Mouse (Mus musculus): ENCODE results near the gene Slc35f3. TPM values are rescaled to one million over a fixed set of nuclear protein-coding genes. Genes with fewer than 3 reads are reported as not detected.
A peak's percentile ranks its signal among the peaks of the same experiment; 100 is the strongest.
"Not testable (repeated sequence)": the region's sequence is repeated elsewhere in the genome, so short reads cannot be mapped to it uniquely, and the experiment has no call there.

The Slc35f3 gene
- total RNA-seq, 2 experiments from 2014 or later = 36.9 to 42.5 TPM

DNA sequence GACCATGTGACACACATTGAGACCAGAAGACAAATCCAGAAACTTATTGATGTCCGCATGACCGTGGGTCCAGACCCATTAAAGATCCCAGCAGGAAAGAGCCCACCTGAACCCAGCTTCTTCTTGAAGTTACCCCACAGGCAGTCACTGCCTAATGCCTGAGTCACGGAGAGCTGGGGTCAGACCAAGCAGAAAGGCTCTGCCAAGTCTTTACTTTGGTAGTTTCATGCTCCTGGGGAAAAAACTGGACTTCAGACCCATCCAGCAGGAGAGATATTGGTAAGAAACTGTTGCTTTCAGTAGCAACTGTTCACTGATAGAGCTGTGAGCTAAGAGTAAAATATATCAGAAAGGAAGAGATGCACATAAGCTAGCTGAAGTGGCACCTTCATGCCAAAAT is 73.5 kb downstream of the Slc35f3 start:
- Histone ChIP-seq H3K4me3 (no peak overlapping the region), H3K27ac (no peak overlapping the region)
- no peak for TF ChIP-seq CTCF (IDR thresholded peaks at IDR 0.05)
- DNase-seq (ENCODE audit: extremely low spot score in 1 of 2, low spot score in 2 of 2) = no peak
- intact Hi-C loops (cut with DNase I) = no loop called here

DNA sequence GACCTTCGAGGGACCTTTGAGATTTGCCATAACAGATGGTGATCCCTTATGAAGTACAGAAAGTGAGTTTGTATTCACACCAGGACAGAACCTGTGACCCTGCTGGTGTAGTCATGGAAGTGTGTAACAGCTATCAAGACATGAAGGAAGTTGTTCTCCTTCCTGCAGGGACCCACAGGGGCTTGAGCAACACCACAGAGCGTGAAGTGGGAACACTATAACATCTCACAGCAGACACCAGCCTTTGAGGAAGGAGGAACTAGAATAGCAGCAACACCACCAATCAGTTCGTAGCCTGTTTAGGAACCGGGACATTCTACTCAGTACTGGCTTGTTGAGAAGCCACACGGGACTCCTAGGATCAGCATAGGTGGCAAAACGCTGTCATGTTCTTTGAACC is 81.2 kb downstream of the Slc35f3 start:
- no peak for DNase-seq (ENCODE audit: extremely low spot score in 1 of 2, low spot score in 2 of 2)
- intact Hi-C loops (cut with DNase I) = no loop called here
- H3K4me3 ChIP-seq = no peak overlapping the region
- TF ChIP-seq CTCF (IDR thresholded peaks at IDR 0.05) = no peak
- no peak overlapping the region for H3K27ac ChIP-seq

DNA sequence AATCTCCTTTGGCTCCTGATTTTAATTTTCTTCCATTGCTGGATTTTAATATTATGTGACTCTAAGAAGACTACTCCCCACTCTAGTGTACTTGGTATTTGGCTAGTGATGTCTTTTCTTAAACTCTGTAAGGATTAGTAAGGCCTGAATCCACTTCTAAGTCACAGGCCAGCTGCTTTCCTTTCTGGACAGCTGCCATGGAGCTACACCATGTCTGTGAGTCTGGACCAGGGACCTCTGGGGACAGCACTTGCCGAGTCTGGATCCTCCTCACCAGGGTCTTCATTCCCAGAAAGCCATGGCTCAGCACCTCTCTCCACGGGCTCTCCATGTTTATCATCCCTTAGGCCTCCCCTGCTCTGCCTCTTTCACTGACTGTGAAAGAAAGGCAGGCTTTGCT is 81.8 kb downstream of the Slc35f3 start:
- no peak for DNase-seq (ENCODE audit: extremely low spot score in 1 of 2, low spot score in 2 of 2)
- TF ChIP-seq CTCF (IDR thresholded peaks at IDR 0.05) = no peak
- no peak overlapping the region for H3K4me3 ChIP-seq
- no peak overlapping the region for H3K27ac ChIP-seq
- intact Hi-C loops (cut with DNase I) = no loop called here

DNA sequence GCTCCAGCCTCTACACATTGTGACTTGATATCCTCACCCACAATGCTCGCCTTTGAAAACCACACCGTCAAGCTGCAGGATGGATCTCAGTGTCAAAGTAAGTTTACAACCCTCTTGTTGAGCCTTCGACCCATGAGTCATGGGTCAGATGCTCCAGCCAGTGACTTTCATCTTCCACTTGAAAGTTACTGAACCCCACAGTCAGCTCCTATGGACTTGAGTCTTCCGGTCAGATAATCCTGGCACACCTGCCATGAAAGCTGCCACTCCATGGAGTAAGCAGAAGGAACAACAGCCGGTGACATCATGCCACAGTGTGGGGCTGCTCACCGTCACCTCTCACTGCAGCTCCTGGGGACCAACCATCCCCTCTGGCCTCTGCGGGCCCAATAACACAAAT is 82.9 kb downstream of the Slc35f3 start:
- DNase-seq (ENCODE audit: extremely low spot score in 1 of 2, low spot score in 2 of 2) = no peak
- no peak for TF ChIP-seq CTCF (IDR thresholded peaks at IDR 0.05)
- intact Hi-C loops (cut with DNase I) = no loop called here
- Histone ChIP-seq H3K4me3 (no peak overlapping the region), H3K27ac (no peak overlapping the region)

DNA sequence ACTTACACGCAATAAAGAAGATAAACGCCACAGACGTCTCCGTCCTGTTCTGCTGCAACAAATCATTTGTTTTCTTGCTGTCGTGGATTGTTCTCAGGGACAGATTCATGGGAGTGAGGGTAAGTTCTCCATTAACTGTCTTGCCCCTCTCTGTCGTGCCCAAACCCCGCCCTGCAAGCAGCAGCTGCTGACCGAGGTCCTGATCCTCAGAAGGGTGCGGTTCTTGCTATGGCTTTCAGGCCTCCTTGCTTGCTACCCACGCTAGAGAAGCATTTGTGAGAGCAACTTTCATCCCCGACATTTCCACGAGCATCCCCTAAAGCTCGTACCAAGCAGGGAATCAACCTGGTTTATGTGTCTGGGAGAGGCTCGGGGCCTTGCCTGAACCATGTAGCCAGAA is 83.9 kb downstream of the Slc35f3 start:
- TF ChIP-seq CTCF (IDR thresholded peaks at IDR 0.05) = no peak
- intact Hi-C loops (cut with DNase I) = loop anchor here (1.0 kb wide), 2 partner anchors 85 to 124 kb away; no protein-coding TSS in a partner anchor
- no peak overlapping the region for H3K27ac ChIP-seq
- no peak for DNase-seq (ENCODE audit: extremely low spot score in 1 of 2, low spot score in 2 of 2)
- H3K4me3 ChIP-seq = no peak overlapping the region

DNA sequence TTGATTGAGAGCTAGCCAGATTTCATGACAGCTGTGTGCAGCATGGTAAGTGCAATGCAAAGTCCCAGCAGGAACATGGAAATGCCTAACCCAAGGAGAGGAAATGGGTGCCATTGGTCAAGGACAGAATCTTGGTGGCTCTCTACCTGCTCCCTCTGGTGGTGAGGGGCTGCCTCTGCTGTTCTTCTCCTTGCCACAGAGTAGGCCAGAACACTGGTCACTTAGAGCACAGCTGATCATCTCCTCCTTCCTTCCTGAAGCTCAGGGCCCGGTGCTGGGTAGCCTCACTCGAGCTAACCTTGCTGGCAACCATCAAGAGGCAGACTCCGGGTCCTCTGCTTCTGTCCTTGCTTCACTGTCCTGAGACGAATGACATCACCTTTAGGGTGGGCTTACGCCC is 84.4 kb downstream of the Slc35f3 start:
- H3K4me3 ChIP-seq = no peak overlapping the region
- intact Hi-C loops (cut with DNase I) = loop anchor here (1.0 kb wide), 2 partner anchors 85 to 124 kb away; no protein-coding TSS in a partner anchor
- peak; percentile 45 to 49 for DNase-seq (ENCODE audit: extremely low spot score in 1 of 2, low spot score in 2 of 2)
- TF ChIP-seq CTCF (IDR thresholded peaks at IDR 0.05) = peak; percentile 77
- H3K27ac ChIP-seq = no peak overlapping the region

DNA sequence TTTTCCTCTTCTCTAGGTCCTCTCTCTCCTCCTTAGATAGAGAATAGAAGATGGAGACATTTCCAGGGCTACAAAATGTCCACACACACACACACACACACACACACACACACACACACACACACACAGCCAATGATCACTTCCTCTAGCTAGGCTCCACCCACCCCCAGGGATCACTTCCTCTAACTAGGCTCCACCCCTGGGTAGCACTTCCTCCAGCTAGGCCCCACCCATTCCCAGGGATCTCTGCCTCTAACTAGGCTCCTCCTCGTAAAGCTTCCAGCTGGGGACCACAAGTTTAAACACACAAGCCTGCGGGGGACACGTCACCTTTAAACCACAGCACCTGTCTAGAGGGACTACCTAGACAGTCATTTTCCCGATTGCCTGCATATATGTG is 89.2 kb downstream of the Slc35f3 start:
- intact Hi-C loops (cut with DNase I) = no loop called here
- Histone ChIP-seq H3K4me3 (no peak overlapping the region), H3K27ac (no peak overlapping the region)
- TF ChIP-seq CTCF (IDR thresholded peaks at IDR 0.05) = no peak
- no peak for DNase-seq (ENCODE audit: extremely low spot score in 1 of 2, low spot score in 2 of 2)

DNA sequence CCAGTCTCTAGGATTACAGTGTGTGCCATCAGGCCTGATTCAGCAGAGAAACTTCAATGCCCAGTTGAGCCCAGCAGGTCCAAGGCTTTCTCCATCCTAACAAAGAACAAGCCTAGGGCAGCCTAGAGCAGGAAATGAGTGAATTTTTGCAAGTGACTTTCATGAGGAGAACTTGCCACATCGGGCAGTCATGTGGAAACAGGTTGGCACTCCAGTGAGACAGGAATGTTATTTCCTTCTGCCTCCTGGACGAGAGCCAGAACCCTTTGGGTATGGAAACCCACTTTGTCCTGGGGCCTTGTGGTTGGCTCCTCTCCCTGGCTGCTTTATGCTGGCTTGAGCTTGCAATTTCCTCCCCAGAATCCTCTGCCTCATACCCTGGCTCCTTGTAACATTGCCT is 93.2 kb downstream of the Slc35f3 start:
- intact Hi-C loops (cut with DNase I) = no loop called here
- Histone ChIP-seq H3K27ac (no peak overlapping the region), H3K4me3 (no peak overlapping the region)
- DNase-seq (ENCODE audit: extremely low spot score in 1 of 2, low spot score in 2 of 2) = no peak
- TF ChIP-seq CTCF (IDR thresholded peaks at IDR 0.05) = no peak

DNA sequence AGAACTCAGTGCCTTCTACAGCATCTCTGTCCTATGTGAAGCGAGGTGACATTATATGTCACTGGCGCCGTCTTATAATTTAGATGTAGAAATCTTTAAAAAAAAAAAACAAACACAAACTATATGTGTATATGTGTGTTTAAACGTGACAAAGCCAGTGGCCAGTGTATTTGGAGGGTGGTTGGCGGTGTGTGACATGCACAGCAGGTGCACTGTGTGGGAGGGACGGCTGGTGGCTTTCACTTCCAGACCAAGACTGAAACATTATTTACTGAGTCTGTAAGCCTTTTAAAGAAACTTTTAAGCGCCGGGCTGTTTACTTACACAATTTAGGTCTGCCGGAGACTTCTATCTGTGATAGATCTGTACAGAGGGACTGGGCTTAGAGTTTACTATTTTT is 97.0 kb downstream of the Slc35f3 start:
- no peak for DNase-seq (ENCODE audit: extremely low spot score in 1 of 2, low spot score in 2 of 2)
- Histone ChIP-seq H3K27ac (no peak overlapping the region), H3K4me3 (no peak overlapping the region)
- intact Hi-C loops (cut with DNase I) = no loop called here
- TF ChIP-seq CTCF (IDR thresholded peaks at IDR 0.05) = no peak

DNA sequence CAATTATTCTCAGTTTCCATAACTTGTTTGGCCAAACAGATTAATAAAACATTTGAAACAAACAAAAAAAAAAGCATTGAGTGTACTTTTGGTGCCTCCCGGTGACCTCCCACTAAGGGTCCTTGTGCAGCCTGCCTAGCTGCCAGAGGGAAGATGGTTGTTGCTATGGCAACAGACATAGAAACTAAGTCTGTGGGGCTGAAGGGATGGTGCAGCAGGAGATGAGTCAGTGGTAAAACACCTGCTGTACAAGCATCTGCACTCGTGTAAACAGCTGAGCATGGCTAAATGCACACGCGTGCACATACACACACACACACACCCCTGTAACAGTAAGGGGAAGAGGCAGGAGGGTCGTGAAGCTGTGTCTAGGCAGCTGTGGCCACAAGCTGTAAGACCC is 97.6 kb downstream of the Slc35f3 start:
- no peak overlapping the region for H3K4me3 ChIP-seq
- TF ChIP-seq CTCF (IDR thresholded peaks at IDR 0.05) = no peak
- H3K27ac ChIP-seq = no peak overlapping the region
- no peak for DNase-seq (ENCODE audit: extremely low spot score in 1 of 2, low spot score in 2 of 2)
- intact Hi-C loops (cut with DNase I) = no loop called here

DNA sequence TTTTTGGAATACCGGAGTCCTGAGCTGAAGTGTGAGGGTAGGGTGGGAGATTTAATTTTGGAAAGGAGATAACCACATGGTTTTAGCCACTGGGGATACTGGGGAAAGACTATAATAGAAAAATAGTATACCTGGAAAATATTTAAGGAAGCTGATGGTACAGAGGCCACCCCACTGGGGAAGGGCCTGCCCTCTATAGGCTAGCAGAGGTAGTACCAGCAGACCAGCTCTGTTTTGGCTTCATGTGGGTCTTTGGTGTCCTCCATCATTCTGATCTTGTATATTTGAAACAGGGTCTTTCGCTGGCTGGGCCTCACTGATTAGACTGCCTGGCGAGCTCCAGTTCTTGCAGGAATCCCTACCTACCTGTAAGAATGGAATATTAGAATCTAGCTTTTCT is 100.0 kb downstream of the Slc35f3 start:
- Histone ChIP-seq H3K4me3 (no peak overlapping the region), H3K27ac (no peak overlapping the region)
- intact Hi-C loops (cut with DNase I) = no loop called here
- peak; percentile 60 for TF ChIP-seq CTCF (IDR thresholded peaks at IDR 0.05)
- no peak for DNase-seq (ENCODE audit: extremely low spot score in 1 of 2, low spot score in 2 of 2)

DNA sequence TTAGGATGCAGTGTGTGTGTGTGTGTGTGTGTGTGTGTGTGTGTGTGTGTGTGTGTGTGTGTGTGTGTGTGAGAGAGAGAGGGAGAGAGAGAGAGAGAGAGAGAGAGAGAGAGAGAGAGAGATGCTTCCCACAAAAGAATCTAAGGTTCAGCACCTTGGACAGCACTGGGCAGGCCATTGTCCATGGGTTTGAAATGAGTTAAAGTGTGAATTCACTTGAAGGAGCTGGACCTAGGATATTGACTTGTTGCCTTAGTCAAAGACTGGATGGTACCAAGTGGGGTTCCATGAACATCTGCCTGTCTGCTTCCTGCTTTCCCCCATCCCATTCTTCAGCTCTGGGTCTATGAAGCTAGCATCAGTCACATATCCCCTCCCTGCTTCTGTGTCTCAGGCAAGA is 106.2 kb downstream of the Slc35f3 start:
- H3K27ac ChIP-seq; DNase-seq (ENCODE audit: extremely low spot score in 1 of 2, low spot score in 2 of 2); intact Hi-C loops (cut with DNase I): not testable (repeated sequence)

DNA sequence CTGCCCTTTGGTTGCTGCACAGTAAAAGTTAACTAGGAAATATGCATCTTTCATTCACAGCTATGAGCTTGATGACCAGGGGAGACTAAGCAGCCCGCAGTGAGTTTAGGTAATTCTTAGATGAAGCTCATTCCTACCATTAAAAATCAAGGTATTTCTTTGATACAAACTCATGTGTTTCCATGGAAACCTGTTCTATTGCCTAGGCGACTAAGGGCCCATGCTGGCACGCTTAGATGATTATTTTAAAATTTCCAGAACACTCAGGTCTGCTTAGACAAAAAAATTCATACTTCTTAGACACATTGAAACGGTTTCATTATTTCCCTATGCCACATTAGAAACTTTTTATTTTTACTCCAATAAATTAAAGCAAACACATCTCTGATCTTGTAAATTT is 106.7 kb downstream of the Slc35f3 start:
- no peak for TF ChIP-seq CTCF (IDR thresholded peaks at IDR 0.05)
- Histone ChIP-seq H3K4me3 (no peak overlapping the region), H3K27ac (no peak overlapping the region)
- DNase-seq (ENCODE audit: extremely low spot score in 1 of 2, low spot score in 2 of 2) = no peak
- intact Hi-C loops (cut with DNase I) = no loop called here

More for the DNA sequence above, 106.2 kb downstream of the Slc35f3 start:
- H3K4me3 ChIP-seq = not testable (repeated sequence)

DNA sequence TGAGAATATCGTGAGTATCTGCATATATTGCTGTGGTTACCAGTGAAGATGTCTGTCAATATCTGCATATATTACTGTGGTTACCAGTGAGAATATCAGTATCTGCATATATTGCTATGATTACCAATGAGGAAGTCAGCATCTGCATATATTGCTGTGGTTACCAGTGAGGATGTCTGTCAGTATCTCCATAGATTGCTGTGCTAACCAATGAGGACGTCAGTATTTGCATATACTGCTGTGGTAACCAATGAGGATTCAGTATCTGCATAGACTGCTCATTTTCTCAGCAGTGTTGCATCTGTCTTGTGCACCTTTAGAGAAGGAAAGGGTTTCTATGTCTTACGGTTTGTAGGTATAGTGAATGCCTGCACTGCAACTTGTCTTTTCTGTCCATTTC is 122.5 kb downstream of the Slc35f3 start:
- DNase-seq (ENCODE audit: extremely low spot score in 1 of 2, low spot score in 2 of 2) = no peak
- no peak for TF ChIP-seq CTCF (IDR thresholded peaks at IDR 0.05)
- intact Hi-C loops (cut with DNase I) = no loop called here
- H3K27ac ChIP-seq = no peak overlapping the region
- H3K4me3 ChIP-seq = no peak overlapping the region

Data from left cerebral cortex, adult 2 months (tissue).